Mouse (Mus musculus): Measurements from ENCODE around the gene Hnrnph1. TPM values are rescaled to one million over a fixed set of nuclear protein-coding genes. Genes with fewer than 3 reads are reported as not detected.

The Hnrnph1 gene
- polyA plus RNA-seq (2012; rRNA removed) (163 and 200 TPM in 2 replicates), polyA plus RNA-seq (2014; fragmentation: Nextera tagmentation; extraction: Ambion mirVana) (101 and 120 TPM in 2 replicates)

DNA sequence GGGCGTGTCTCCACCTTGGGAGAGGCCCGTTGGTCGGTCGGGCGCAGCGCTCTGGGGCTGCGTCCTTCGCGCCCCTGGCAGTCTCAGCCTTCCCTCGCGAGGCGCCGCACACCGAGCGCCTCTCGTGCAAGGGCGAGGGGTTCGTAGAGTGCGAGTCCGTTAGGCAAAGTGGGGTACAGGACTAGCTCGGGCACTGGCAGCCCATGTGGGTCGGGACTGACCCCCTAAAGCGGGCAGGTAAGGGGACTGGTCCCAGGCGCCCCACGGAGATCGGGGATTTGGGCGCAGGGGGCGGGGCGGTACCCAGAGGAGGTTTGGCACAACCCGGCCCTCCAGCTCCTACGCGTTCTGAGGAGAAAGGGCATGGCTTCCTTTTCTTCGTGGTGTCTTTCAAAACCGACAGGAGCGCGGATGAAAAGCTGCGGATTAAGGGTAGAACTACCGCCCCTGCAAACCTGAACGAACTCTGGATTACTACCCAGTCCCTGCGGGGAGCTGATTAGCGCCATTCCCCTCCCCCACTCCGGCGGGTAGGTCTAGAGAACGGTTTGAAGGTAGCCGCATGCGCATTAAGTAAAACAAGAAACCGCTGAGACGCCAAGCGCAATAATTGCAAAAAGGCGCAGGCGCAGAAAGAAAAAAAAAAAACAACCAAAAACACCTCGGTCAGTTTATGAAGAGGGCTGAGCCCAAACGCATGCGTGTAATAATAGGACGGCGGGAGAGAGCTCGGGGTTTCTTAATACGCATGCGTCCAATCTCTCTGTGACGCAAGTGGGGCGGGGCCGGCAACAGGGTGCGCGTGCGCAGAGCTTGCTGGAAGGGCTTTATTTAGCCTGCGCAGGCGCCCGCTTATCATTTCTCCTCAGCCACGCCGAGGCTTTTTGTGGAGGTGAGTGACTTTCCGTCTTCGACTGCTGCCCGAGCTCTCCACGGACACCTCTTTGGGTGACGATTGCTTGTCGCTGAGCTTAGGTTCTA, at the start of gene Hnrnph1:
Gene Hnrnph1 (plus strand): TSS at position 80 of the 981 bp plus-strand sequence.
- DNase-seq (ENCODE audit: low read depth in 3 of 3, low spot score in 3 of 3) (peak; percentile 94 to 97 (median 95)), ATAC-seq (ENCODE audit: insufficient read depth) (peak; percentile 83)
- Histone ChIP-seq H3K9me3 (ENCODE audit: control insufficient read depth, low read length) (no peaks in the 10 kb centered on the region), H3K27ac (peak within 1 kb of the TSS; percentile 97), H3K27me3 (ENCODE audit: control insufficient read depth, insufficient read depth, low read length) (no peaks in the 10 kb centered on the region), H3K36me3 (replicated peaks; ENCODE audit: control insufficient read depth, insufficient read depth, low read depth) (peaks cover 18% of the 10 kb centered on the region), H3K9ac (replicated peaks) (peak within 1 kb of the TSS; percentile 91), H3K4me1 (replicated peaks; ENCODE audit: control insufficient read depth in 2 of 2, insufficient read depth in 2 of 2, low read length in 1 of 2) (peaks cover 16 to 17% of the 10 kb centered on the region in 2 experiments), H3K4me2 (ENCODE audit: low read depth) (peak within 1 kb of the TSS; percentile 95), H3K4me3 (ENCODE audit: insufficient read depth in 1 of 2, low read depth in 2 of 2, low read length in 2 of 2) (peak within 1 kb of the TSS; percentile 69 to 83)
- under 1% methylated on average over 76 of the region's 76 CpGs for WGBS (ENCODE audit: insufficient replicate concordance)
- TF ChIP-seq CTCF (IDR thresholded peaks at IDR 0.05; ENCODE audit: low read depth): no peak
- 0 out of 2 replicates have a peak, but pooled peaks have one; percentile 13 for TF ChIP-seq EP300 (IDR thresholded peaks at IDR 0.05; ENCODE audit: low read depth)

GRCm38 (mm10) chr11:50328075-50328625, 48.6 kb upstream of the Hnrnph1 start:
- 56% methylated on average over 3 of the region's 3 CpGs for WGBS (ENCODE audit: insufficient replicate concordance)
- Histone ChIP-seq H3K36me3 (replicated peaks; ENCODE audit: control insufficient read depth, insufficient read depth, low read depth) (no peaks in the 10 kb centered on the region), H3K4me2 (ENCODE audit: low read depth) (no peak overlapping the region), H3K9ac (replicated peaks) (no peak overlapping the region), H3K4me3 (ENCODE audit: insufficient read depth in 1 of 2, low read depth in 2 of 2, low read length in 2 of 2) (no peak overlapping the region), H3K27me3 (ENCODE audit: control insufficient read depth, insufficient read depth, low read length) (no peaks in the 10 kb centered on the region), H3K27ac (no peak overlapping the region), H3K4me1 (replicated peaks; ENCODE audit: control insufficient read depth in 2 of 2, insufficient read depth in 2 of 2, low read length in 1 of 2) (peaks cover 12 to 13% of the 10 kb centered on the region in 2 experiments), H3K9me3 (ENCODE audit: control insufficient read depth, low read length) (no peaks in the 10 kb centered on the region)
- DNase-seq (ENCODE audit: low read depth in 3 of 3, low spot score in 3 of 3) (no peak), ATAC-seq (ENCODE audit: insufficient read depth) (no peak)
- TF ChIP-seq EP300 (IDR thresholded peaks at IDR 0.05; ENCODE audit: low read depth) (no peak), CTCF (IDR thresholded peaks at IDR 0.05; ENCODE audit: low read depth) (no peak)

DNA sequence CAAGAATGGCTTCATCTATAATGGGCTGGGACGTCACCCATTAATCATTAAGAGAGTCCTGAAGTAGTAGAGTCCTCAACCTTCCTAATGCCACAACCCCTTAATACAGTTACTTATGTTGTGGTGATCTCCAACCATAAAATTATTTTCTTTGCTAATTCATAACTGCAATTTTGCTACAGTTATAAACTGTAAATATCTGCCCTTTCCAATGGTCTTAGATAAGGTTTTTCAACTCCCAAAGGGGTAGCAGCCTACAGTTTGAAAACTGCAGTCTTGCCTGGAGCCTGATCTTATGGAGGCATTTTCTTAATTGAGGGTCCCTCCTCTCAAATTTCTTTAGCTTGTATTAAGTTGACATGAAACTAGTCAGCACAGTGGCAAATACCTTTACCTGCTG, 47.4 kb upstream of the Hnrnph1 start:
- H3K27me3 ChIP-seq (ENCODE audit: control insufficient read depth, insufficient read depth, low read length): no peaks in the 10 kb centered on the region
- no peak overlapping the region for H3K4me2 ChIP-seq (ENCODE audit: low read depth)
- no peak overlapping the region for H3K4me3 ChIP-seq (ENCODE audit: insufficient read depth in 1 of 2, low read depth in 2 of 2, low read length in 2 of 2)
- ATAC-seq (ENCODE audit: insufficient read depth) (no peak), DNase-seq (ENCODE audit: low read depth in 3 of 3, low spot score in 3 of 3) (no peak)
- H3K9ac ChIP-seq (replicated peaks): no peak overlapping the region
- no peaks in the 10 kb centered on the region for H3K36me3 ChIP-seq (replicated peaks; ENCODE audit: control insufficient read depth, insufficient read depth, low read depth)
- WGBS (ENCODE audit: insufficient replicate concordance): 72% methylated on average over 1 of the region's 1 CpGs
- H3K9me3 ChIP-seq (ENCODE audit: control insufficient read depth, low read length): no peaks in the 10 kb centered on the region
- TF ChIP-seq CTCF (IDR thresholded peaks at IDR 0.05; ENCODE audit: low read depth) (no peak), EP300 (IDR thresholded peaks at IDR 0.05; ENCODE audit: low read depth) (no peak)
- no peak overlapping the region for H3K27ac ChIP-seq
- peaks cover 7% of the 10 kb centered on the region in 2 experiments for H3K4me1 ChIP-seq (replicated peaks; ENCODE audit: control insufficient read depth in 2 of 2, insufficient read depth in 2 of 2, low read length in 1 of 2)

- no peaks in the 10 kb centered on the region; a peak in 2 of 4 replicates for H3K4me1 ChIP-seq (replicated peaks; ENCODE audit: control insufficient read depth in 2 of 2, insufficient read depth in 2 of 2, low read length in 1 of 2)
- no peak for DNase-seq (ENCODE audit: low read depth in 3 of 3, low spot score in 3 of 3)
- no peaks in the 10 kb centered on the region for H3K36me3 ChIP-seq (replicated peaks; ENCODE audit: control insufficient read depth, insufficient read depth, low read depth)
- no peak overlapping the region for H3K4me3 ChIP-seq (ENCODE audit: insufficient read depth in 1 of 2, low read depth in 2 of 2, low read length in 2 of 2)
- 76% methylated on average over 3 of the region's 3 CpGs for WGBS (ENCODE audit: insufficient replicate concordance)
- H3K27me3 ChIP-seq (ENCODE audit: control insufficient read depth, insufficient read depth, low read length): no peaks in the 10 kb centered on the region
- no peaks in the 10 kb centered on the region for H3K9me3 ChIP-seq (ENCODE audit: control insufficient read depth, low read length)
- H3K27ac ChIP-seq: no peak overlapping the region
- ATAC-seq (ENCODE audit: insufficient read depth): no peak
- no peak overlapping the region for H3K9ac ChIP-seq (replicated peaks)
- H3K4me2 ChIP-seq (ENCODE audit: low read depth): no peak overlapping the region
- TF ChIP-seq EP300 (IDR thresholded peaks at IDR 0.05; ENCODE audit: low read depth): no peak
- no peak for TF ChIP-seq CTCF (IDR thresholded peaks at IDR 0.05; ENCODE audit: low read depth)
These were observed 43.6 kb upstream of the Hnrnph1 start for GRCm38 (mm10) chr11:50333181-50333580.

GRCm38 (mm10) chr11:50336126-50336525, 40.7 kb upstream of the Hnrnph1 start:
- WGBS (ENCODE audit: insufficient replicate concordance): 44% methylated on average over 1 of the region's 1 CpGs
- no peaks in the 10 kb centered on the region for H3K27me3 ChIP-seq (ENCODE audit: control insufficient read depth, insufficient read depth, low read length)
- TF ChIP-seq CTCF (IDR thresholded peaks at IDR 0.05; ENCODE audit: low read depth) (no peak), EP300 (IDR thresholded peaks at IDR 0.05; ENCODE audit: low read depth) (no peak)
- H3K9ac ChIP-seq (replicated peaks): no peak overlapping the region
- no peak overlapping the region for H3K27ac ChIP-seq
- no peaks in the 10 kb centered on the region for H3K36me3 ChIP-seq (replicated peaks; ENCODE audit: control insufficient read depth, insufficient read depth, low read depth)
- H3K4me1 ChIP-seq (replicated peaks; ENCODE audit: control insufficient read depth in 2 of 2, insufficient read depth in 2 of 2, low read length in 1 of 2): no peaks in the 10 kb centered on the region
- H3K4me2 ChIP-seq (ENCODE audit: low read depth): no peak overlapping the region
- no peaks in the 10 kb centered on the region for H3K9me3 ChIP-seq (ENCODE audit: control insufficient read depth, low read length)
- no peak overlapping the region for H3K4me3 ChIP-seq (ENCODE audit: insufficient read depth in 1 of 2, low read depth in 2 of 2, low read length in 2 of 2)
- ATAC-seq (ENCODE audit: insufficient read depth) (no peak), DNase-seq (ENCODE audit: low read depth in 3 of 3, low spot score in 3 of 3) (no peak)
